Mouse (Mus musculus): ENCODE measurements around the gene Btbd7. TPM values are rescaled to one million over a fixed set of nuclear protein-coding genes. Genes with fewer than 3 reads are reported as not detected.

Gene Btbd7
- polyA plus RNA-seq, 2 experiments, result 3.9 to 4.2 TPM

GRCm38 (mm10) chr12:102785593-102785985, 92.7 kb downstream of the Btbd7 start:
- Histone ChIP-seq H3K36me3 (replicated peaks; ENCODE audit: control insufficient read depth, insufficient read depth, low read depth) (peaks cover 20% of the 10 kb centered on the region), H3K9ac (replicated peaks) (no peak overlapping the region), H3K27me3 (ENCODE audit: control insufficient read depth, insufficient read depth, low read length) (no peaks in the 10 kb centered on the region), H3K27ac (no peak overlapping the region), H3K4me1 (replicated peaks; ENCODE audit: control insufficient read depth in 2 of 2, insufficient read depth in 2 of 2, low read length in 1 of 2) (0 out of 4 replicates have a peak, but pooled peaks cover 0 to 2% of the 10 kb centered on the region in 2 experiments), H3K4me2 (ENCODE audit: low read depth) (no peak overlapping the region), H3K9me3 (ENCODE audit: control insufficient read depth, low read length) (no peaks in the 10 kb centered on the region), H3K4me3 (ENCODE audit: insufficient read depth in 1 of 2, low read depth in 2 of 2, low read length in 2 of 2) (no peak overlapping the region)
- no peak for ATAC-seq (ENCODE audit: insufficient read depth)
- WGBS (ENCODE audit: insufficient replicate concordance), result 83% methylated on average over 5 of the region's 5 CpGs
- TF ChIP-seq EP300 (IDR thresholded peaks at IDR 0.05; ENCODE audit: low read depth) (no peak), CTCF (IDR thresholded peaks at IDR 0.05; ENCODE audit: low read depth) (no peak)
- no peak for DNase-seq (ENCODE audit: low read depth in 3 of 3, low spot score in 3 of 3)

GRCm38 (mm10) chr12:102784899-102785592, 93.2 kb downstream of the Btbd7 start:
- Histone ChIP-seq H3K4me2 (ENCODE audit: low read depth) (no peak overlapping the region), H3K4me1 (replicated peaks; ENCODE audit: control insufficient read depth in 2 of 2, insufficient read depth in 2 of 2, low read length in 1 of 2) (0 out of 4 replicates have a peak, but pooled peaks cover 0 to 2% of the 10 kb centered on the region in 2 experiments), H3K4me3 (ENCODE audit: insufficient read depth in 1 of 2, low read depth in 2 of 2, low read length in 2 of 2) (no peak overlapping the region), H3K27me3 (ENCODE audit: control insufficient read depth, insufficient read depth, low read length) (no peaks in the 10 kb centered on the region), H3K9ac (replicated peaks) (no peak overlapping the region), H3K27ac (no peak overlapping the region), H3K36me3 (replicated peaks; ENCODE audit: control insufficient read depth, insufficient read depth, low read depth) (peaks cover 20% of the 10 kb centered on the region), H3K9me3 (ENCODE audit: control insufficient read depth, low read length) (no peaks in the 10 kb centered on the region)
- no peak for ATAC-seq (ENCODE audit: insufficient read depth)
- TF ChIP-seq EP300 (IDR thresholded peaks at IDR 0.05; ENCODE audit: low read depth), result no peak
- no peak for TF ChIP-seq CTCF (IDR thresholded peaks at IDR 0.05; ENCODE audit: low read depth)
- WGBS (ENCODE audit: insufficient replicate concordance), result 82% methylated on average over 19 of the region's 19 CpGs
- no peak for DNase-seq (ENCODE audit: low read depth in 3 of 3, low spot score in 3 of 3)

- no peak overlapping the region for H3K27ac ChIP-seq
- TF ChIP-seq EP300 (IDR thresholded peaks at IDR 0.05; ENCODE audit: low read depth), result no peak
- TF ChIP-seq CTCF (IDR thresholded peaks at IDR 0.05; ENCODE audit: low read depth), result no peak
- H3K4me1 ChIP-seq (replicated peaks; ENCODE audit: control insufficient read depth in 2 of 2, insufficient read depth in 2 of 2, low read length in 1 of 2), result no peaks in the 10 kb centered on the region
- H3K27me3 ChIP-seq (ENCODE audit: control insufficient read depth, insufficient read depth, low read length), result no peaks in the 10 kb centered on the region
- DNase-seq (ENCODE audit: low read depth in 3 of 3, low spot score in 3 of 3), result no peak
- H3K4me2 ChIP-seq (ENCODE audit: low read depth), result no peak overlapping the region
- 81% methylated on average over 5 of the region's 5 CpGs for whole genome bisulfite sequencing (ENCODE audit: insufficient replicate concordance)
- peaks cover 15% of the 10 kb centered on the region for H3K36me3 ChIP-seq (replicated peaks; ENCODE audit: control insufficient read depth, insufficient read depth, low read depth)
- H3K4me3 ChIP-seq (ENCODE audit: insufficient read depth in 1 of 2, low read depth in 2 of 2, low read length in 2 of 2), result no peak overlapping the region
- H3K9me3 ChIP-seq (ENCODE audit: control insufficient read depth, low read length), result no peaks in the 10 kb centered on the region
- no peak for ATAC-seq (ENCODE audit: insufficient read depth)
- H3K9ac ChIP-seq (replicated peaks), result no peak overlapping the region
Measured at GRCm38 (mm10) chr12:102782841-102783240, 95.4 kb downstream of the Btbd7 start.

GRCm38 (mm10) chr12:102779452-102779851, 98.8 kb downstream of the Btbd7 start:
- DNase-seq (ENCODE audit: low read depth in 3 of 3, low spot score in 3 of 3) (no peak), ATAC-seq (ENCODE audit: insufficient read depth) (0 out of 2 replicates have a peak, but pooled peaks have one; percentile 58)
- Histone ChIP-seq H3K27me3 (ENCODE audit: control insufficient read depth, insufficient read depth, low read length) (no peaks in the 10 kb centered on the region), H3K27ac (no peak overlapping the region), H3K9ac (replicated peaks) (no peak overlapping the region), H3K4me1 (replicated peaks; ENCODE audit: control insufficient read depth in 2 of 2, insufficient read depth in 2 of 2, low read length in 1 of 2) (no peaks in the 10 kb centered on the region), H3K4me2 (ENCODE audit: low read depth) (no peak overlapping the region), H3K9me3 (ENCODE audit: control insufficient read depth, low read length) (no peaks in the 10 kb centered on the region), H3K4me3 (ENCODE audit: insufficient read depth in 1 of 2, low read depth in 2 of 2, low read length in 2 of 2) (no peak overlapping the region), H3K36me3 (replicated peaks; ENCODE audit: control insufficient read depth, insufficient read depth, low read depth) (peaks cover 17% of the 10 kb centered on the region)
- 44% methylated on average over 3 of the region's 3 CpGs for WGBS (ENCODE audit: insufficient replicate concordance)
- TF ChIP-seq EP300 (IDR thresholded peaks at IDR 0.05; ENCODE audit: low read depth) (no peak), CTCF (IDR thresholded peaks at IDR 0.05; ENCODE audit: low read depth) (peak; percentile 29; the same call in 1 of the 2 replicates)

GRCm38 (mm10) chr12:102778151-102778550, 100.1 kb downstream of the Btbd7 start:
- Histone ChIP-seq H3K27me3 (ENCODE audit: control insufficient read depth, insufficient read depth, low read length) (no peaks in the 10 kb centered on the region), H3K9me3 (ENCODE audit: control insufficient read depth, low read length) (no peaks in the 10 kb centered on the region), H3K9ac (replicated peaks) (no peak overlapping the region), H3K27ac (no peak overlapping the region), H3K36me3 (replicated peaks; ENCODE audit: control insufficient read depth, insufficient read depth, low read depth) (peaks cover 27% of the 10 kb centered on the region), H3K4me2 (ENCODE audit: low read depth) (no peak overlapping the region), H3K4me1 (replicated peaks; ENCODE audit: control insufficient read depth in 2 of 2, insufficient read depth in 2 of 2, low read length in 1 of 2) (no peaks in the 10 kb centered on the region), H3K4me3 (ENCODE audit: insufficient read depth in 1 of 2, low read depth in 2 of 2, low read length in 2 of 2) (no peak overlapping the region)
- TF ChIP-seq CTCF (IDR thresholded peaks at IDR 0.05; ENCODE audit: low read depth) (no peak), EP300 (IDR thresholded peaks at IDR 0.05; ENCODE audit: low read depth) (no peak)
- 80% methylated on average over 5 of the region's 5 CpGs for WGBS (ENCODE audit: insufficient replicate concordance)
- DNase-seq (ENCODE audit: low read depth in 3 of 3, low spot score in 3 of 3), result no peak
- no peak for ATAC-seq (ENCODE audit: insufficient read depth)
